Mouse (Mus musculus) CH12.LX (cell line): ENCODE measurements at regions not wholly inside any gene's neighbourhood (a gene's known extent, or its start where the extent isn't known, plus 50 kb on each side); places are given as distances from the start of the nearest gene placed in this dataset.

ENCODE experiments used
- CTCF ChIP-seq, 2 experiments: IDR thresholded peaks in 1 of 2; conservative IDR thresholded peaks in 1 of 2; 2 replicates each; pipeline ENCODE4 v1.5.1; 2011 to 2012; ENCODE audit warnings: low read depth in 2 of 2, low read length in 2 of 2, improper control_type of control experiment in 1 of 2, inconsistent platforms in 1 of 2, mild to moderate bottlenecking in 1 of 2, moderate library complexity in 1 of 2
- JUND ChIP-seq: conservative IDR thresholded peaks from 2 replicates; pipeline ENCODE4 v1.6.1; 2011; ENCODE audit warnings: low read depth, low read length, improper control_type of control experiment
- TBP ChIP-seq: conservative IDR thresholded peaks from 2 replicates; pipeline ENCODE4 v1.6.1; 2011; ENCODE audit warnings: low read depth, low read length, improper control_type of control experiment
- USF1 ChIP-seq: IDR thresholded peaks from 2 replicates; pipeline ENCODE4 v1.6.1; 2014; ENCODE audit warnings: low read depth, mild to moderate bottlenecking, inconsistent platforms, low read length, improper control_type of control experiment

- no peak for TF ChIP-seq USF1
- TF ChIP-seq TBP: no peak
- no peak for TF ChIP-seq JUND
- no peak for TF ChIP-seq CTCF (conservative IDR thresholded peaks at IDR 0.05 in 1 of 2, IDR thresholded peaks at IDR 0.05 in 1 of 2; ENCODE audit: low read depth in 2 of 2, low read length in 2 of 2)
Measured at GRCm38 (mm10) chr12:77094168-77094567, 132.2 kb upstream of the Max start.
